Mouse (Mus musculus) bone marrow macrophage, adult 2 months (primary cell): Measurements from ENCODE around the gene Slc35d1.

Source experiments
- CTCF ChIP-seq: IDR thresholded peaks from 2 replicates; pipeline ENCODE4 v1.5.1; 2012; ENCODE audit warnings: low read depth, mild to moderate bottlenecking, low read length, moderate library complexity
- POLR2A ChIP-seq: IDR thresholded peaks from 2 replicates; pipeline ENCODE4 v1.6.1; 2012; ENCODE audit warnings: mild to moderate bottlenecking, low read depth, low read length, borderline replicate concordance

DNA sequence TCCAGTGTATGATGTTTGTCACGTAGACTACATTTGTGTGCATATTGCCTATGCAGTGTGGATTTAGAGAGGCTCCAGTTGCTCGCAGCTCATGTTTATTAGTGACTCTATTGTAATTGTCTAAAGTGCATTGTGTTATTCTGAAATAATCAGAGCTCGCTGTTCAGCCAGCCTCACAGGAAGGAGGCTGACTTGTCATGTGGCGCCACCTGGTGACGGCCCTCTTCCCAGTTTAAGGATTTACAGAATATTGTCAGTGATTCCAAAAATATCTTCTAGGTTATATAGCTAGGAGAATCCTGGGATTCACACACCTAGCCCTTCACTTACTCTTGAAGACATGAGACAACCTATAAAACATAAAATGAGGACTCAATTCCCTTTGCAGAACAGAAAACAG, 68.6 kb downstream of the Slc35d1 start:
- TF ChIP-seq CTCF, result peak; percentile 63
- TF ChIP-seq POLR2A, result no peak
